8 mouse cellular contexts compared by ENCODE assay signal in the genomic region with DNA sequence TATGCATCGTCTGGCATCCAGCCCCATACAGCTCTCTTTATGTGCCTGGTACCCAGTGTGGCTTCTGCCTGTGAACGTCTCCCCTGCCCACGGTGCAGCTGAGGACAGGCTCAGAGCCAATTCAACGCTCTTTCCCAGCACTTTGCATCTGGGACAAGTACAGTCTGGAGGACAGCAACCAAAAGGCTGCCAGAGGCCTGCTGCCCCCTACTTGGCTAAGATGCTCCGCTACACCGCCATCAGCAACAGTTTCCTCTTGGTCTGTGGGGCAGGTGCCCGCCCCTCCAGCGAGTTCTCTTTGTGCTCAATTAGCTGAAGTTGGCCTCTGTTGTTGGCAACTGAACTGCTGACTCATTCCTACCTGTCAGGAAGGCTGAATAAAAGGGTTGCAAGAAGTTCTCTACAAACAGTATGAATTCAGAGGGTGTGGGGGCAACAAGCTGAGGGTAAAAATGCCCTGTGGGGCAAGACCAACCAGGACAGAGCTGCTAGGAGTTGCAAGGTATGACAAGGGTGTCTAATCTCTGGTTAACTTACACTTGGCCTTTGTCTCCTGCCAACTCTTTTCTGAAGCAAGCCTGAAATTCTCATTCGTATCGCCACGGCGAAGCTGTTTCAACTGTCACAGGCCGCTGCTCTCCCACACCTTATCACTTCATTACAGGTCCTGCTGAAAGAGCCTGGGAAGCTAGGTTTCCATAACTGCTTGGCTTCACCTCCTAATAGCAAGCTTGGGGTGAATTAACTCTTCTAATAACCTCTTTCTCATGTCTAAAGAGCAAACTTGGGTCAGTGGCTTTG. TPM values are rescaled to one million over a fixed set of nuclear protein-coding genes. Genes with fewer than 3 reads are reported as not detected.
DNase-seq lines count a peak whose midpoint lies in the region; ATAC-seq lines count a peak whose summit lies in the region.

No protein-coding gene starts in this region.

- peak; percentile 40 to 43 for DNase-seq in cerebellum, postnatal 14 days
- no peak for DNase-seq in cerebellum, adult 11-12 months
- DNase-seq in testis, postnatal 14 days (ENCODE audit: low spot score): peak; percentile 24
- DNase-seq in testis, postnatal 10 days (ENCODE audit: low spot score): no peak
- peak; percentile 51 to 80 for DNase-seq in kidney, postnatal 25 days
- no peak for DNase-seq in gastrocnemius, postnatal 10 days

- peak; percentile 94 for ATAC-seq in megakaryocyte-erythroid progenitor cell, adult 5-6 weeks (replicated peaks; ENCODE audit: low FRiP score, low TSS enrichment, poor library complexity, severe bottlenecking)
- no peak for ATAC-seq in activated CD4-positive, CD25-positive, alpha-beta regulatory T cell, adult 4 months

RNA-seq across cellular contexts. Expression of a gene that starts 41.0 kb away (rescaled TPM):
- total RNA-seq in megakaryocyte-erythroid progenitor cell, adult 5-6 weeks (2014; fragmentation: Nextera tagmentation): 22.5 and 31.0 TPM in 2 replicates
- 11.9 and 21.6 TPM in 2 replicates for total RNA-seq in megakaryocyte-erythroid progenitor cell, adult 5-6 weeks (2017)
- polyA plus RNA-seq in activated CD4-positive, CD25-positive, alpha-beta regulatory T cell, adult 4 months (2017; shearing (Covaris generic)): 10 to 100 TPM; 15.4 to 23.8 TPM
- total RNA-seq in gastrocnemius, postnatal 10 days (2021): 10 to 100 TPM; 11.5 to 16.7 TPM

Comparison
In these comparisons a context has a peak if more than half of its experiments do, and no peak if none do; other contexts are left out.
1. DNase-seq: peak in cerebellum, postnatal 14 days (2 of 2), testis, postnatal 14 days (single experiment) and kidney, postnatal 25 days (2 of 2); none in cerebellum, adult 11-12 months (single experiment), testis, postnatal 10 days (single experiment) and gastrocnemius, postnatal 10 days (single experiment).